Mouse (Mus musculus): ENCODE measurements around the gene Fitm1. TPM values are rescaled to one million over a fixed set of nuclear protein-coding genes. Genes with fewer than 3 reads are reported as not detected.

Fitm1 gene
- total and polyA plus RNA-seq, 2 experiments, result 7.5 to 45.7 TPM

GRCm38 (mm10) chr14:55578668-55579269 is 3.4 kb downstream of the Fitm1 start:
- DNase-seq (ENCODE audit: extremely low read depth, low read depth, low spot score), result peak; percentile 63
- peak overlapping the region; percentile 89 for H3K9ac ChIP-seq (ENCODE audit: low read depth, low read length)
- no peaks in the 10 kb centered on the region for H3K27me3 ChIP-seq (ENCODE audit: control insufficient read depth, insufficient read depth, low read length)
- WGBS, result 10% methylated on average over 6 of the region's 6 CpGs
- peaks cover 10% of the 10 kb centered on the region; the same call in 1 of the 2 replicates for H3K36me3 ChIP-seq (ENCODE audit: control insufficient read depth, insufficient read depth, low read length)
- peaks cover 2% of the 10 kb centered on the region for H3K4me1 ChIP-seq (ENCODE audit: control insufficient read depth, insufficient read depth, low read length)
- H3K4me3 ChIP-seq (ENCODE audit: insufficient read depth, low read depth, low read length), result peak overlapping the region; percentile 81
- TF ChIP-seq POLR2A (IDR thresholded peaks at IDR 0.05; ENCODE audit: extremely low read depth, insufficient read depth, low read length), result no peak
- no peak for TF ChIP-seq CTCF (IDR thresholded peaks at IDR 0.05; ENCODE audit: low read depth, low read length)
- H3K79me2 ChIP-seq (ENCODE audit: control insufficient read depth, insufficient read depth, low read length), result 0 out of 2 replicates have a peak, but pooled peaks cover 9% of the 10 kb centered on the region
- peak overlapping the region; percentile 89 for H3K27ac ChIP-seq (replicated peaks; ENCODE audit: insufficient read depth, low read depth, low read length)

- H3K27me3 ChIP-seq (ENCODE audit: control insufficient read depth, insufficient read depth, low read length), result no peaks in the 10 kb centered on the region
- H3K79me2 ChIP-seq (ENCODE audit: control insufficient read depth, insufficient read depth, low read length), result 0 out of 2 replicates have a peak, but pooled peaks cover 9% of the 10 kb centered on the region
- H3K27ac ChIP-seq (replicated peaks; ENCODE audit: insufficient read depth, low read depth, low read length), result no peak overlapping the region
- WGBS, result 93% methylated on average over 23 of the region's 23 CpGs
- no peak overlapping the region for H3K9ac ChIP-seq (ENCODE audit: low read depth, low read length)
- peaks cover 2% of the 10 kb centered on the region for H3K4me1 ChIP-seq (ENCODE audit: control insufficient read depth, insufficient read depth, low read length)
- TF ChIP-seq CTCF (IDR thresholded peaks at IDR 0.05; ENCODE audit: low read depth, low read length) (no peak), POLR2A (IDR thresholded peaks at IDR 0.05; ENCODE audit: extremely low read depth, insufficient read depth, low read length) (no peak)
- DNase-seq (ENCODE audit: extremely low read depth, low read depth, low spot score), result no peak
- H3K4me3 ChIP-seq (ENCODE audit: insufficient read depth, low read depth, low read length), result no peak overlapping the region
- H3K36me3 ChIP-seq (ENCODE audit: control insufficient read depth, insufficient read depth, low read length), result peaks cover 10% of the 10 kb centered on the region; the same call in 1 of the 2 replicates
These were observed 4.4 kb downstream of the Fitm1 start for GRCm38 (mm10) chr14:55579511-55580496.

DNA sequence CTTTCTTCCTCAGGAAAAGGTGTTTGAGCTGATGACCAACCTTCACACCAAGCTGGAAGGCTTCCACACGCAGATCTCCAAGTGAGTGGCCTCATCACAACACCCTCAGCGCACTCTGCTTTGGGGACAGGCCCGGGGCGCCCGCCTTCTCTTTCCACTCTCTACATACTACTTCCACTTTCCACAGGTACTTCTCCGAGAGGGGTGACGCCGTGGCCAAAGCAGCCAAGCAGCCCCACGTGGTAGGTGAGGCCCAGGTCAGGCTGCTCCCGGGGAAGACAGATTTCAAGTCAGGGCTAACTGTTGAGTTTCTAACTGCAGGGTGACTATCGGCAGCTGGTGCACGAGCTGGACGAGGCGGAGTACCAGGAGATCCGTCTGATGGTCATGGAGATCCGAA is 5.3 kb downstream of the Fitm1 start:
- H3K79me2 ChIP-seq (ENCODE audit: control insufficient read depth, insufficient read depth, low read length), result 0 out of 2 replicates have a peak, but pooled peaks cover 9% of the 10 kb centered on the region
- 94% methylated on average over 16 of the region's 16 CpGs for WGBS
- no peak overlapping the region for H3K27ac ChIP-seq (replicated peaks; ENCODE audit: insufficient read depth, low read depth, low read length)
- H3K27me3 ChIP-seq (ENCODE audit: control insufficient read depth, insufficient read depth, low read length), result no peaks in the 10 kb centered on the region
- TF ChIP-seq CTCF (IDR thresholded peaks at IDR 0.05; ENCODE audit: low read depth, low read length) (no peak), POLR2A (IDR thresholded peaks at IDR 0.05; ENCODE audit: extremely low read depth, insufficient read depth, low read length) (no peak)
- H3K36me3 ChIP-seq (ENCODE audit: control insufficient read depth, insufficient read depth, low read length), result peaks cover 10% of the 10 kb centered on the region; the same call in 1 of the 2 replicates
- peaks cover 4% of the 10 kb centered on the region for H3K4me1 ChIP-seq (ENCODE audit: control insufficient read depth, insufficient read depth, low read length)
- H3K4me3 ChIP-seq (ENCODE audit: insufficient read depth, low read depth, low read length), result no peak overlapping the region
- no peak overlapping the region for H3K9ac ChIP-seq (ENCODE audit: low read depth, low read length)
- no peak for DNase-seq (ENCODE audit: extremely low read depth, low read depth, low spot score)

DNA sequence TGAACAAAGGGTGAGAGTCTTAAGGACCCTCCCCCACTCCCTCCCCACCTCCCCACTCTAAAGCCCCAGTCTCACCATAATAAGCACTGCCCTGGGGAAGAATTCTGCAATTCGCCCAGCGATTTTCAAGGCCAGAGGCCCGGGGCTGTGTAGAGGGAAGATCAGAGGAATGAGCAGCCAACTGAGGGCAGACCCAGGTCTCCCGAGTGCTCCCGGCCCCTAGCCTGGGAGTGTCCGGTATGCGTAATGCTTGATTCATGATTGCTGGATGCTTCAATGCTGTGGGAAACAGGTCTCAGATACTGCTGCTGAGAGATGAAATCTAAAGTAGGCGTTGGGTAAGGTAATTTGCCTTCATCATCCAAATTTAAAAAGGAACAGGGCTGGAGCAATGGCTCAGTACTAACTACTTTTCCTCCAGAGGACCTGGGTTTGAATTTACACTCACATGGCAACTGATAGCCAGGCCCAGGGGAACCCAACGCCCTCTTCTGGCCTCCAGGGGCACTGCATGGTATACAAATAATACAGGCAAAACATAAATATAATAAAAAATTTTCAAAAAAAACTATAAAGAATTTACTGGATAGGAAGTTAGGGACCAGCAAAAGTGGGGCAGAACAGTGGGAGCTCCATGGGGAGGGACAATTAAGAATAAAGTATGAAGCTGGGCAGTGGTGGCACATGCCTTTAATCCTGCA is 6.7 kb downstream of the Fitm1 start:
- Histone ChIP-seq H3K79me2 (ENCODE audit: control insufficient read depth, insufficient read depth, low read length) (0 out of 2 replicates have a peak, but pooled peaks cover 6% of the 10 kb centered on the region), H3K4me1 (ENCODE audit: control insufficient read depth, insufficient read depth, low read length) (peaks cover 9% of the 10 kb centered on the region), H3K27ac (replicated peaks; ENCODE audit: insufficient read depth, low read depth, low read length) (no peak overlapping the region), H3K27me3 (ENCODE audit: control insufficient read depth, insufficient read depth, low read length) (no peaks in the 10 kb centered on the region), H3K36me3 (ENCODE audit: control insufficient read depth, insufficient read depth, low read length) (peaks cover 12% of the 10 kb centered on the region; the same call in 1 of the 2 replicates), H3K9ac (ENCODE audit: low read depth, low read length) (no peak overlapping the region), H3K4me3 (ENCODE audit: insufficient read depth, low read depth, low read length) (no peak overlapping the region)
- no peak for DNase-seq (ENCODE audit: extremely low read depth, low read depth, low spot score)
- TF ChIP-seq POLR2A (IDR thresholded peaks at IDR 0.05; ENCODE audit: extremely low read depth, insufficient read depth, low read length) (no peak), CTCF (IDR thresholded peaks at IDR 0.05; ENCODE audit: low read depth, low read length) (peak; percentile 72)
- 76% methylated on average over 9 of the region's 9 CpGs for WGBS

- DNase-seq (ENCODE audit: extremely low read depth, low read depth, low spot score), result peak; percentile 61
- Histone ChIP-seq H3K27ac (replicated peaks; ENCODE audit: insufficient read depth, low read depth, low read length) (peak overlapping the region; percentile 62), H3K36me3 (ENCODE audit: control insufficient read depth, insufficient read depth, low read length) (peaks cover 16% of the 10 kb centered on the region), H3K27me3 (ENCODE audit: control insufficient read depth, insufficient read depth, low read length) (no peaks in the 10 kb centered on the region), H3K9ac (ENCODE audit: low read depth, low read length) (peak overlapping the region; percentile 80), H3K4me1 (ENCODE audit: control insufficient read depth, insufficient read depth, low read length) (peaks cover 8% of the 10 kb centered on the region), H3K79me2 (ENCODE audit: control insufficient read depth, insufficient read depth, low read length) (peaks cover 6% of the 10 kb centered on the region; the same call in 1 of the 2 replicates), H3K4me3 (ENCODE audit: insufficient read depth, low read depth, low read length) (peak overlapping the region; percentile 81)
- no peak for TF ChIP-seq CTCF (IDR thresholded peaks at IDR 0.05; ENCODE audit: low read depth, low read length)
- no peak for TF ChIP-seq POLR2A (IDR thresholded peaks at IDR 0.05; ENCODE audit: extremely low read depth, insufficient read depth, low read length)
- WGBS, result 32% methylated on average over 5 of the region's 5 CpGs
These were observed 8.9 kb downstream of the Fitm1 start for GRCm38 (mm10) chr14:55584303-55584701.
